Mouse (Mus musculus): ENCODE data around the gene Hcfc1. TPM values are rescaled to one million over a fixed set of nuclear protein-coding genes. Genes with fewer than 3 reads are reported as not detected.

Gene Hcfc1
- polyA plus RNA-seq, 1 experiment from 2014 or later = 78.6 TPM

DNA sequence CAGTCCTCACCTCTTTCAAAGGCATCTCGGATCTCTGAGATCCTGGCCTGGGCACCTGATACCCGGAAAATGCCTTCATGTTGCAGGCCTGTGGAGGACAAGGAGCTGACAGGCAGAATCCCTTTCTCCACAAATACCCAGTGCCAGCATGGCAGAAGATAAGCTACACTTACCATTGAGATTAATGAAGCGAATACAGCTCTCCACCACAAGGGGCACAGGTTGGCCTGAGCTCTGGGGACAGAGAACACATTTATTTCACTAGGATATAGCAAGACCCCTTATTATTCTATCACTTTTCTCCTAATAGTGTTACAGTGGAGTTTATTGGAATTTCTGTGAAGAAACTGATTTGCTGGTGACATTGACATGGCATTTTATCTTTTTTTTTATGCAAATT lies 68.2 kb downstream of the Hcfc1 start:
- H3K9me3 ChIP-seq (replicated peaks) = no peaks in the 10 kb centered on the region
- no peaks in the 10 kb centered on the region for H3K4me1 ChIP-seq
- ATAC-seq (ENCODE audit: low FRiP score) = no peak
- no peak overlapping the region for H3K4me2 ChIP-seq (replicated peaks)
- H3K27ac ChIP-seq = no peak overlapping the region
- no peaks in the 10 kb centered on the region for H3K36me3 ChIP-seq
- H3K27me3 ChIP-seq = no peaks in the 10 kb centered on the region
- no peak overlapping the region for H3K4me3 ChIP-seq
- 70% methylated on average over 3 of the region's 3 CpGs for WGBS
- H3K9ac ChIP-seq = no peak overlapping the region

DNA sequence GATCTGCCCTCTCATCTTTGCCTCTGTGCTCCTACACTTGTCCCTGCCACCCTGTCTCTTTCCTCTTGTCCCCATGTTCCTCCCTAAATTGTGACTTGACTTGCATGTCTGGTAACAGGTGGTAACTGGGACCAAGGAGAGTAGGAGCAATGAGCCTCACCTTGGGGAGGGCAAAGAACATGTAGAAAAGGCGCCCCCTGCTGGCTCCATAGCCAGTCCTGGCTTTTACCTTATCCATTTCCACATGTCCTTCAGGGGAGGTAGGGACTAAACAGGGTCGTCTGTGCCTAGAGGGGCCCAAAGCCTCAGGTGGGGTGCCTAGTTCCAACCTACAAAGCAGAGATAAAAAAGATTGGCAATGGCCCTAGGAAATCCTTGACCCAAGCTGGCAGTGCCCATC lies 70.4 kb downstream of the Hcfc1 start, which contains the start of gene L1cam:
Gene L1cam (minus strand): TSS at position 387 of the 400 bp plus-strand sequence.
- no peaks in the 10 kb centered on the region for H3K27me3 ChIP-seq
- H3K9me3 ChIP-seq (replicated peaks) = no peaks in the 10 kb centered on the region
- no peaks in the 10 kb centered on the region for H3K36me3 ChIP-seq
- no peak within 1 kb of the TSS for H3K4me3 ChIP-seq
- H3K27ac ChIP-seq = no peak within 1 kb of the TSS
- ATAC-seq (ENCODE audit: low FRiP score) = no peak
- H3K4me1 ChIP-seq = no peaks in the 10 kb centered on the region
- H3K9ac ChIP-seq = no peak within 1 kb of the TSS
- H3K4me2 ChIP-seq (replicated peaks) = no peak within 1 kb of the TSS
- 30% methylated on average over 2 of the region's 2 CpGs for WGBS

DNA sequence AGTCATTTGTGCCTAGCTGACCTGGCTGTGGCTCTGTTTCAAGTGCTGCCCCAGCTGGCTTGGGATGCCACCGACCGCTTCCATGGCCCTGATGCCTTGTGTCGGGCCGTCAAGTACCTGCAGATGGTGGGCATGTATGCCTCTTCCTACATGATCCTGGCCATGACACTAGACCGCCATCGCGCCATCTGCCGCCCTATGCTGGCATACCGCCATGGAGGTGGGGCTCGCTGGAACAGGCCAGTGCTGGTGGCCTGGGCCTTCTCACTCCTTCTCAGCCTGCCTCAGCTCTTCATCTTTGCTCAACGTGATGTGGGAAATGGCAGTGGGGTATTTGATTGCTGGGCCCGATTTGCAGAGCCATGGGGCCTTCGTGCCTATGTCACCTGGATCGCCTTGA lies 73.3 kb downstream of the Hcfc1 start:
- no peak overlapping the region for H3K4me2 ChIP-seq (replicated peaks)
- ATAC-seq (ENCODE audit: low FRiP score) = no peak
- H3K27me3 ChIP-seq = no peaks in the 10 kb centered on the region
- H3K27ac ChIP-seq = no peak overlapping the region
- H3K4me1 ChIP-seq = no peaks in the 10 kb centered on the region
- 93% methylated on average over 14 of the region's 14 CpGs for WGBS
- H3K9ac ChIP-seq = no peak overlapping the region
- H3K36me3 ChIP-seq = no peaks in the 10 kb centered on the region
- H3K4me3 ChIP-seq = no peak overlapping the region
- no peaks in the 10 kb centered on the region for H3K9me3 ChIP-seq (replicated peaks)

Other genes starting within 250 kb of the Hcfc1 start
- gene Abcd1, start 249.8 kb downstream of the Hcfc1 start, polyA plus RNA-seq (2016; fragmentation: Nextera tagmentation; extraction: Ambion mirVana) = 12.7 and 14.0 TPM in 2 replicates
- gene Plxnb3, start 209.3 kb downstream of the Hcfc1 start, polyA plus RNA-seq (2016; fragmentation: Nextera tagmentation; extraction: Ambion mirVana) = 0.21 and 0.25 TPM in 2 replicates
- gene Srpk3, start 192.0 kb downstream of the Hcfc1 start, polyA plus RNA-seq (2016; fragmentation: Nextera tagmentation; extraction: Ambion mirVana) = 2.7 and 5.4 TPM in 2 replicates
- gene Idh3g, start 179.5 kb downstream of the Hcfc1 start, polyA plus RNA-seq (2016; fragmentation: Nextera tagmentation; extraction: Ambion mirVana) = 150 and 167 TPM in 2 replicates
- gene Ssr4, start 179.3 kb downstream of the Hcfc1 start, polyA plus RNA-seq (2016; fragmentation: Nextera tagmentation; extraction: Ambion mirVana) = 125 and 138 TPM in 2 replicates
- 2.7 and 2.8 TPM in 2 replicates for gene Pdzd4, start 141.4 kb downstream of the Hcfc1 start, polyA plus RNA-seq (2016; fragmentation: Nextera tagmentation; extraction: Ambion mirVana)
- 0.19 and 0.20 TPM in 2 replicates for gene Avpr2, start 74.3 kb downstream of the Hcfc1 start, polyA plus RNA-seq (2016; fragmentation: Nextera tagmentation; extraction: Ambion mirVana)
- gene L1cam, start 70.3 kb downstream of the Hcfc1 start, polyA plus RNA-seq (2016; fragmentation: Nextera tagmentation; extraction: Ambion mirVana) = 45.6 and 58.4 TPM in 2 replicates
- gene Arhgap4, start 44.5 kb downstream of the Hcfc1 start, polyA plus RNA-seq (2016; fragmentation: Nextera tagmentation; extraction: Ambion mirVana) = 2.7 and 3.4 TPM in 2 replicates
- 105 and 118 TPM in 2 replicates for gene Naa10, start 44.4 kb downstream of the Hcfc1 start, polyA plus RNA-seq (2016; fragmentation: Nextera tagmentation; extraction: Ambion mirVana)
- 19.7 and 20.3 TPM in 2 replicates for gene Renbp, start 35.5 kb downstream of the Hcfc1 start, polyA plus RNA-seq (2016; fragmentation: Nextera tagmentation; extraction: Ambion mirVana)
- gene Irak1, start 57.6 kb upstream of the Hcfc1 start, polyA plus RNA-seq (2016; fragmentation: Nextera tagmentation; extraction: Ambion mirVana) = 53.9 and 58.2 TPM in 2 replicates
- gene Opn1mw, start 161.1 kb upstream of the Hcfc1 start, polyA plus RNA-seq (2016; fragmentation: Nextera tagmentation; extraction: Ambion mirVana) = not detected in 2 replicates
- gene Mecp2, start 169.0 kb upstream of the Hcfc1 start, polyA plus RNA-seq (2016; fragmentation: Nextera tagmentation; extraction: Ambion mirVana) = 14.9 and 16.7 TPM in 2 replicates
- not detected in 2 replicates for gene Tex28, start 201.5 kb upstream of the Hcfc1 start, polyA plus RNA-seq (2016; fragmentation: Nextera tagmentation; extraction: Ambion mirVana)
- gene Tktl1, start 210.9 kb upstream of the Hcfc1 start, polyA plus RNA-seq (2016; fragmentation: Nextera tagmentation; extraction: Ambion mirVana) = 0.10 and 0.18 TPM in 2 replicates